Mouse (Mus musculus) lung, embryonic 14.5 days (tissue): ENCODE measurements around the gene Ssbp3. TPM values are rescaled to one million over a fixed set of nuclear protein-coding genes. Genes with fewer than 3 reads are reported as not detected.
A peak's percentile ranks its signal among the peaks of the same experiment; 100 is the strongest.

Experiments used
- ATAC-seq: fragments of 200-750 bp; cut with Nextera tagmentation; 2 replicates; pipeline ENCODE4 v1.8.0; 2017; ENCODE audit warnings: mild to moderate bottlenecking, moderate TSS enrichment, moderate library complexity; ENCODE audit not compliant: insufficient read depth
- DNase-seq: peaks from one replicate; pipeline ENCODE4 v3.0.0-alpha.2; 2015
- H3K27ac ChIP-seq: fragments of 300-500 bp; sonication (generic); 2 replicates; pipeline ENCODE4 v1.5.1; 2014; ENCODE audit warnings: low read depth, mild to moderate bottlenecking, moderate library complexity
- H3K27me3 ChIP-seq: fragments of 300-500 bp; sonication (generic); 2 replicates; pipeline ENCODE4 v1.6.1; 2014; ENCODE audit warnings: low read length, control low read depth; ENCODE audit not compliant: insufficient read depth
- H3K36me3 ChIP-seq: fragments of 300-500 bp; sonication (generic); 2 replicates; pipeline ENCODE4 v1.6.1; 2014; ENCODE audit warnings: control low read depth; ENCODE audit not compliant: insufficient read depth
- H3K4me1 ChIP-seq: fragments of 300-500 bp; sonication (generic); 2 replicates; pipeline ENCODE4 v1.6.1; 2014; ENCODE audit warnings: antibody characterized with exemption, control low read depth; ENCODE audit not compliant: insufficient read depth
- H3K4me2 ChIP-seq: fragments of 300-500 bp; sonication (generic); 2 replicates; pipeline ENCODE4 v1.6.1; 2014; ENCODE audit warnings: mild to moderate bottlenecking
- H3K4me3 ChIP-seq: fragments of 300-500 bp; sonication (generic); 2 replicates; pipeline ENCODE4 v1.5.1; 2014; ENCODE audit warnings: low read depth, low read length
- H3K9ac ChIP-seq: fragments of 300-500 bp; sonication (generic); 2 replicates; pipeline ENCODE4 v1.6.1; 2014
- H3K9me3 ChIP-seq: fragments of 300-500 bp; sonication (generic); 2 replicates; pipeline ENCODE4 v1.6.1; 2016; ENCODE audit warnings: low read depth, low read length, control low read depth
- CTCF ChIP-seq: IDR thresholded peaks from 2 replicates; pipeline ENCODE4 v1.5.1; 2016; ENCODE audit warnings: antibody characterized with exemption, low read depth
- WGBS: fragments of 180-500 bp; shearing (Covaris S2); extraction: QIAGEN DNeasy Blood & Tissue Kit; methylation state at CpG from one replicate; pipeline ENCODE4 v1.1.7; 2014; 5-methylcytosine and 5-hydroxymethylcytosine counted together
- polyA plus RNA-seq: library from polyadenylated mRNA; unstranded; fragments of >200 nt; fragmentation: Nextera tagmentation; extraction: Ambion mirVana; gene quantifications from 2 replicates; pipeline ENCODE4 v1.2.1, GENCODE M21; 2014

Gene Ssbp3
- polyA plus RNA-seq, 1 experiment from 2014 or later, result 80.2 TPM

DNA sequence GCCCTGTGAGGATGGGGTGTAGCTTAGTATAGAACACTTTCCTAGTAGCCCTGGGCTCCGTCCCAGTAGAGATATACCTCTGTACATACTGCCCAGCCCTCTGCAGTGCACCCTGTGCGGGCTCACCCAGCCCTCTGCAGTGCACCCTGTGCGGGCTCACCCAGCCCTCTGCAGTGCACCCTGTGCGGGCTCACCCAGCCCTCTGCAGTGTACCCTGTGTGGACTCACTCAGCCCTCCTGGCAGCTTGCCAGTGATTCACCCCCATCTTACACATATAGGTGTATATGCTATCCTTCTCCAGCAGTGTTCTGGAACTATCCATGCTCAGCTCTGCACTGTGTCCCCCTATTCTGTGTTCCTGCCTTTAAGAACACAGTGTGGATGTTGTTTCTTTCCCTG is 168.4 kb downstream of the Ssbp3 start:
- no peak overlapping the region for H3K27ac ChIP-seq
- no peaks in the 10 kb centered on the region for H3K27me3 ChIP-seq
- no peak for ATAC-seq
- TF ChIP-seq CTCF, result no peak
- H3K4me2 ChIP-seq, result no peak overlapping the region
- no peak overlapping the region for H3K9ac ChIP-seq
- DNase-seq, result no peak
- H3K36me3 ChIP-seq, result no peaks in the 10 kb centered on the region
- no peaks in the 10 kb centered on the region for H3K9me3 ChIP-seq
- WGBS, result 73% methylated on average over 4 of the region's 4 CpGs
- H3K4me3 ChIP-seq, result no peak overlapping the region
- H3K4me1 ChIP-seq, result no peaks in the 10 kb centered on the region

DNA sequence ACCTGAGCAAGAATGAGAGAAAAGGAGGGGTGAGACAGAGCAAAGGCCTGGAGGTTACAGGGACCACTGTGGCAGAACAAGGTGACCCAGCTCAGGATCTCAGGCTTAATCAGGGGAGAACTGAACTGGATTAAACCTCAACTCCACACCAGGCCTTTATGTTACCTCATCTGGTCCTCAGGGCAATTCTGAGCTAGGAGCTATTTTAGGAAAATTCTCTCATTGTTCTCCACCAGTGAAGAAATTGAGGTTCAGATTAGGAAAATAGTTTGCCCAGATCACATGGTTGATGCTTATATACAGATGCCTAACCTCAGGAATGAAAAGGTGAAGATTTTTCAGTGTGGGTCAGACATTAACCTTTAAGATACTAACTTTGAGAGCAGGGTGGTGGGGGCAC is 169.2 kb downstream of the Ssbp3 start:
- DNase-seq (no peak), ATAC-seq (no peak)
- H3K4me1 ChIP-seq, result no peaks in the 10 kb centered on the region
- H3K9ac ChIP-seq, result no peak overlapping the region
- H3K27me3 ChIP-seq, result no peaks in the 10 kb centered on the region
- H3K36me3 ChIP-seq, result no peaks in the 10 kb centered on the region
- TF ChIP-seq CTCF, result no peak
- no peaks in the 10 kb centered on the region for H3K9me3 ChIP-seq
- no peak overlapping the region for H3K4me3 ChIP-seq
- H3K4me2 ChIP-seq, result no peak overlapping the region
- no peak overlapping the region for H3K27ac ChIP-seq

DNA sequence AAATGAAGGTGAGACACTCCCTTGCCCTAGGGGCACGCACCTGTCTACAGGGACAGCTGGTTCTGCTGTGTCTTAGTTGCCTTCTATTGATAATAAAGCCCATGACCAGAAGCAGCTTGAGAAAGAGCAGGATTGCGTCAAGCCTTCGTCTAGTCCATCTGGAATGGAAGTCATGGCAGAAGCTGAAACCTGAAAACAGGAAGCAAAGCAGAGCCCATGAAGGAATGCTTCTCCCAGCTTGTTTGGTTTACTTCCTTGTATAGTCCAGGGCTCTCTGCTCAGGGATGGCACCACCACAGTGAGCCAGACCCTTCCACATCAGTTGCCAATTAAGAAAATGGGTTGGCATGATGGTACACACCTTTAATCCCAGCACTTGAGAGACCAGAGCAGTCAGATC is 171.7 kb downstream of the Ssbp3 start:
- Histone ChIP-seq H3K4me1 (no peaks in the 10 kb centered on the region), H3K4me3 (no peak overlapping the region), H3K9me3 (no peaks in the 10 kb centered on the region), H3K4me2 (no peak overlapping the region), H3K27ac (no peak overlapping the region), H3K9ac (no peak overlapping the region), H3K27me3 (no peaks in the 10 kb centered on the region), H3K36me3 (no peaks in the 10 kb centered on the region)
- ATAC-seq (no peak), DNase-seq (no peak)
- 79% methylated on average over 3 of the region's 3 CpGs for WGBS
- TF ChIP-seq CTCF, result no peak

DNA sequence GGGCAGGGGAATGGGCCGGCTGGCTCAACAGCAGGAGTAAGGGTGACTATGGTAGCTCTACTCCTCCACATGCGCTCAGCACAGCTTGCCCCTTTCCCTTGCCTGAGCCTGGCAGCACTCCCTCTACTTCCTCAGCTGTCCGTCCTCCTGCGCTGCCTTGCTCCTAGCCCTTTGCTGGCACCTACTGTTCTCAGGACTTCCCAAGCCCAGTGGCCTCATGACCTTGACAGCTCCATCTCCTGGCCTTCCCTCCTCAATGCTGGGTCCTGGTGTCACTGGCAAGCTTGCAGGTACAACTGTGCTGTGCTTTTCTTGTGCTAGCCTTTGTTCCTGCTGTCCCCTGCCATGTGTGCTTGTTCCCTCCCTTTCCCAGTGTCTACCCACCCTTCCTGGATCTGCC is 172.6 kb downstream of the Ssbp3 start:
- no peak for TF ChIP-seq CTCF
- no peak overlapping the region for H3K27ac ChIP-seq
- no peaks in the 10 kb centered on the region for H3K36me3 ChIP-seq
- no peaks in the 10 kb centered on the region for H3K4me1 ChIP-seq
- H3K4me3 ChIP-seq, result no peak overlapping the region
- 68% methylated on average over 4 of the region's 4 CpGs for WGBS
- H3K27me3 ChIP-seq, result no peaks in the 10 kb centered on the region
- no peak overlapping the region for H3K9ac ChIP-seq
- no peaks in the 10 kb centered on the region for H3K9me3 ChIP-seq
- ATAC-seq (no peak), DNase-seq (no peak)
- no peak overlapping the region for H3K4me2 ChIP-seq

DNA sequence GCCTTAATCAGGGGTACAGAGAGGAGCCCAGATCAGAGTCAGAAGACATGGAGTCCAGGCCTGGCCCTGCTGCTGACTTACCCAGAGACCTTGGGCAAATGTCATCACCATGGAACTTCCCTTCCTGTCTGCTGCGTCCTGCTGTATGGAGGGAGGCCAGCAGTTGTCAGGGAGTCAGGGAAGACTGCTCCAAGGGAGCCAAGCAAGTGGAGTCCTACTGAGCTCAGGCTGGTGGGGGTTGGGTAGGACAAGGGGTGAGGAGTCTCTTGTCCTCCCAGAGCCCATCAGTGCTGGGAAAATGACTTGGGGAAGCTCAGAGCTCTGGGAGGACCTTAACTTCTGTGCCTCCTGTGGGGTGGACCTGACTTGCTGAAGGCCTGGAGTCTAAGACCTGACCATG is 173.8 kb downstream of the Ssbp3 start:
- Histone ChIP-seq H3K36me3 (no peaks in the 10 kb centered on the region), H3K4me1 (no peaks in the 10 kb centered on the region), H3K4me2 (no peak overlapping the region), H3K27ac (no peak overlapping the region), H3K9me3 (no peaks in the 10 kb centered on the region), H3K27me3 (no peaks in the 10 kb centered on the region), H3K4me3 (no peak overlapping the region), H3K9ac (no peak overlapping the region)
- ATAC-seq (no peak), DNase-seq (no peak)
- no peak for TF ChIP-seq CTCF
- 24% methylated on average over 1 of the region's 1 CpGs for WGBS

DNA sequence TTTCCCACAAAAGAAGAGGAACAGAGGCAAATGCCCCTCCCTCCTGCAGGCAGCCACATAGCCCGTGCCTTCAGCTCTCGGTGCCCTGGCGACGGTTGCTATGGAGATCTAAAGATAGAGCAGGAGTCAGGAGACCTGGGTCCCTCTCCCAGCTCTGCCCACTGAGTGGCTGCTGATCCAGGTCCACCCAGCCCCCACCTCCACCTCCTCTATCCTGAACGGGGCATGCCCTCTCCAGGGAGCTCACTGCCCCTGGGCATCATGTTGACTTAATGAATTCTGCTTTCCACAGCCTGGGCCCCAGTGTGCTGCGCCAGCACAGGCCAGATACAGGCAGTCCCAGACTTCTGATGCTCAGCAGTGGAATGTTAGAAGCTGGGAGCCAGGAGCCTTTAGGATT is 174.4 kb downstream of the Ssbp3 start:
- Histone ChIP-seq H3K27ac (no peak overlapping the region), H3K9ac (no peak overlapping the region), H3K36me3 (no peaks in the 10 kb centered on the region), H3K4me3 (no peak overlapping the region), H3K4me2 (no peak overlapping the region), H3K9me3 (no peaks in the 10 kb centered on the region), H3K4me1 (no peaks in the 10 kb centered on the region), H3K27me3 (no peaks in the 10 kb centered on the region)
- no peak for TF ChIP-seq CTCF
- peak; percentile 34 for DNase-seq
- WGBS, result 23% methylated on average over 6 of the region's 6 CpGs
- peak; percentile 56; the same call in 1 of the 2 replicates for ATAC-seq

DNA sequence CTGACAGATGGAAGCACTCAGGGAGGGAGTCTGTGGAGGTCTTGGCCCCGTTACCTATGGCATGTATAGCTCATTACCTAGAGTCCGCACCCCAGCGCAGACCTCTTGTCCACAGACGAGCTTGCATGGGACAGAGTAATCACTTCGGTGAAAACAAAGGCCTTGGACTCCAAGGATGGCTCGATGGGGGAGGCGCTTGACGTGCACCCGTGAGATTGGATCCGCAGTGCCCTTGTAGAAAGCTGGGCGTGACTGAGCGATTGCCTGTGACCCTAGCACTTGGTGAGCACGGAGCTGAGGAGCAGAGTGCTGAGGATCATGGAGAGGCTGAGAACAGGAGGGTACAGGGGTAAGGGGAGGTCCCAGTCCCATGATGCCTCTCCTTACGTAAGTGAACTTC is 181.2 kb downstream of the Ssbp3 start:
- DNase-seq (no peak), ATAC-seq (no peak)
- 77% methylated on average over 14 of the region's 14 CpGs for WGBS
- no peaks in the 10 kb centered on the region for H3K9me3 ChIP-seq
- no peak overlapping the region for H3K9ac ChIP-seq
- H3K4me3 ChIP-seq, result no peak overlapping the region
- no peak overlapping the region for H3K27ac ChIP-seq
- H3K36me3 ChIP-seq, result no peaks in the 10 kb centered on the region
- TF ChIP-seq CTCF, result no peak
- no peaks in the 10 kb centered on the region for H3K4me1 ChIP-seq
- H3K27me3 ChIP-seq, result no peaks in the 10 kb centered on the region
- no peak overlapping the region for H3K4me2 ChIP-seq
